Mouse (Mus musculus): Measurements from ENCODE around the gene Rbpjl.
A peak's percentile ranks its signal among the peaks of the same experiment; 100 is the strongest.

The Rbpjl gene

DNA sequence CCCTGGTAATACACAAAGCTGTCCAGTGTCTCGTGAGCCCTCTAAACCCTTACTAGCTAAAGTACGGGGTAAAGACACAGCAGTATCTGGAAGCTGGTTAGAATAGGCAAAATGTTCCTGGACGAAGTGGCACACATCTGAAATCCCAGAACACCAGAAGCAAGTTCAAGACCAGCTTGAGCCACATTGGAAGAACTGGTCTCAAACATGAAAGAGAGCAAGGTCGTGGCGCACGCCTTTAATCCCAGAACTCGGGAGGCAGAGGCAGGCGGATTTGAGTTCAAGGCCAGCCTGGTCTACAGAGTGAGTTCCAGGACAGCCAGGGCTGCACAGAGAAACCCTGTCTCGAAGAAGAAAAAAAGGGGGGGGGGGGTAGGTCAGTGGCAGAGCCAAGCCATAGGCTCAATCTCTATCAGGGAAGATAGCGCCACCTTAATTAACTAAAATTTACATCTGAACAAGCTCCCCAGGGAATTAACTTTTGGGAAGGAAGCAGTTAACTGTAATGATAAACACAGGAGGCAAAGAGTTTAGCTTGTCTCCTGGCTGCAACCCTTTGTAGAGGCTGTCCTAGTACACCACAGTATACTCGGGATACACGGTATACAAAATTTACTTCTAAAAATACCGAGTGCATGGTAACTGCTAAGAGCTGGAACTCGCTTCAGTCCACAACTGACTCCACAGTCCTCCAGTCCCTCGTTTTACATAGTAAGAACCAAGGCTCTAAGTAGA, 27.1 kb downstream of the Rbpjl start:
- DNase-seq (ENCODE audit: low spot score in 2 of 2) = no peak

DNA sequence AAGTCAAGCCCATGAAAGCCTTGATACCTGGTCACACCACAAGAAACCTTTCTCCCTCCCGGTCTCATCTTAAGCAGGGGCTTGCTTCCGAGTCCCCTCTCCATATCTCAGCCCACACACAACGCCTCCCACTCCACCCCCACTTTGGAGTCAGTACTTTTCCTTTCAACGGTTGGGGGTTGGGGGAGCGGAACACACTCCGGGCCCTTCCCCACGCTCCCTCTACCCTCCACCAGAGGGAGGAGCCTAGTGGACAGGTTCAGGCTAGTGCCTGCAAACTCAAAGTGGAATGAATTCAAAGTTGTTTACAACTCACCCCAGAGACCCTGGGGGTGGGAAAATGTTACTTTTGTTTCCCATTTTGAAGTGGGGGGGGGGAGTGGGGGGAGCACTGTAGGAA, 27.8 kb downstream of the Rbpjl start:
- DNase-seq (ENCODE audit: low spot score in 2 of 2) = no peak

DNA sequence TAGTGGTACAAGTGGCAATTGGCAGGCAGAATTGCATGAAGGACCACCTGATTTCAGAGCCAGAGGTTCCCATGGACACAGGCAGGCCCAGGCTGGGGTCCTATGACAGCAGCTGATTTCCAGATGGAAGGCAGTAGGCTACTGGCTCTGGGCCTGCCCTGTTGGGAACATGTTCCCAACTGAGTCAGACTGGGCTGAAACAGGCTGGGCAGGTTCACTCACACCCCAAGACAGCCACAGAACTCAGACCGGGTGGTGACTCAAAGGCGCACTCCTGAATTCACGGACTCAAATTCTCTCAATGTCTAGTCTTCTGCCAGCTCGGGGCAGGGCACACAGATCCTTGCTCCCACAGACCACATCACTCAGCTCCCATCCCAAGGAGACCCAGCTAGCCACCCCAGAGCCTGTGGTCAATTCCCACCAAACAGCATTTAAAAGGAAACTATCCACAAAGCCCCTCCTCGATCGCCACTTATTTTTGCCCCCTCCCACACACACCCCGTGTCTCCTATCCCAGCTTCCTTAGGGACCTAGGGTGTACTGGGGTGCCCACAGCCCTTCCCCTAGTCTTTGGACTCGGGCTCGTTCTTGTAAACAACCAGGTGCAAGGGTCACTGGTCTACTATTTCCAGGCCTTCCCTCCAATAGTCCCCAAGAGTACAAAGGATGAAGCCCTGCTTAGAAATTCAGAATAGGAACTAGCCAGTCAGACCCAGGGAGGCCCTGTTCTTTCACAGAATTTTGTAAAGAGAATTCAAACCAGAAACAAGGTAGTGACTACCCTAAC, 28.9 kb downstream of the Rbpjl start:
- DNase-seq (ENCODE audit: low spot score in 2 of 2) = peak in 1 of 2 experiments; percentile 80

DNA sequence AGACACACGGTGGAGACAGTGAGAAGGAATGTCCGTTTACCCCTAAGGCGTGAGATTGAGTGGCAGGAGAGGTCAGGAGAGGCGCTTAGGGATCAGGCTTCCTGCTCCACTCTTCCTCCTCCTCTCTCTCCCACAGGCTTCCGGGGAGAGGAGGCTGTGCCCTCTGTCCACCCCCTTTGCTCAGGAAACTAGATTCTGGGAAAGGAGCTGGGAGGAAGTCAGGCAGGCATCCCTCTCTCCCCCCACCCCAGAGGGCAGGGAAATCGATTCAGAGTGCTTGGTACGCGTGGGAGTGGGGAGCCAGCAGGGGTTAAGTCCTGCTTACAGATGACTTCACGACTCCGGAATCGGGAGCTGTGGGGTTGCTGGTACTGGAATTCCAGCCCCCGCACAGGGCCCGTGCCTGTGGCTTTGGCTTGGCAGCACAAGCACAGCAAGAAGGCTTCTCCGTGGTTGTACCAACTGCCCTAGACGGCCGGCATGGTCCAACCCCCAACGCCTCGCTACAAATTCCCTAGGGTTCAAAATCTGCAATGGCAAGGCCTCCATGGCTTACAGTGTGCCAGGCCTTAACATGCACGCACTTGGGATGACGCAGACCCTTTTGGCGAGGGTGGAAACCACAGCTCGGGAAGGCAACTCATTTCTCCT, 29.7 kb downstream of the Rbpjl start:
- DNase-seq (ENCODE audit: low spot score in 2 of 2) = peak in 1 of 2 experiments; percentile 55

DNA sequence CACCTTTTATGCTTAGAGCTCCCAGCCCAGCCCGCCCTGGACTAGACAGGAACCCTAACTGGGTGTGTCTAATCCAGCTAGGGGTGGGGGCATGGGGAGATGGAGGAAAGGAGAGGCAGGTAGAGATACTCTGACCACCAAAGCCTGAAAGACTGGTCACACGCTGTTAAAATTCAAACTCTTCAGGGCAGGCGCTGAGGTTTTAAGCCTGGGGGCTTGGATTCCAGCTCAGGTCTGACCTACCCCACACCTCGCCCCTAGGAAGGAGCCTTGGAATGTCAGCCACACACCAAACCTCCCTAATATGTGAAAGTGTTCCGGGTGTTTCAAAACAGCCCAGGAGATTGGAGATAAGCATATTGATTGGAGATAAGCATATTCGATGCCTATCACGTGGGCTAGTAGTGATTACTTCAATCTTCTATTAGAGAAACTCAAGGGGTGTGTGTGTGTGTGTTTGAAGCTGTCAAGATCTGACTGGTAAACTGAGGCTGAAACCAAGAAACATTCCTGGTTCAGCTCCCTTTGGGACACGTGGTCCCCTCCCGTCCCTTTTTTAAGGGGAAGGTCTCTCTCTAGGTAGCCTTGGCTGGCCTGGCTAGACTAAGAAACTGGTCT, 30.4 kb downstream of the Rbpjl start:
- DNase-seq (ENCODE audit: low spot score in 2 of 2) = no peak

DNA sequence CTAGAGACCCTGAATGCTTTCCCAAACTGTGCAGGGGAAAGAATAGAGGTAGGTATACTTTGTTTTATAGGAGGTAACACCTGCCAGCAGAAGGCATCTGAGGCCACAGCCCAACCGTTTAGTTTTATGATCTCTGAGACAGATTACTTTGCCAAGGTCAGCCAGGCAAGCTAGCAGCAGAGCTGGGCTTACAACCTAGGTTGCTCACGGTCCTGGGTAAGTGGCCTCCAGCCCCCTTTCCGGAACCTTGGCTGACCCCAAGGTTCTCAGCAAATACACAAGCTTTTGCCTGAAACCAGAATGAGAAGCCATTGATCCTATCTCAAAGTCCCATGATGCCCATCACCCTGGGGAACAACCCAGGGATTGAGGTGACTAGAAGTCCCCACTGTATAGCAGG, 31.7 kb downstream of the Rbpjl start:
- DNase-seq (ENCODE audit: low spot score in 2 of 2) = no peak

DNA sequence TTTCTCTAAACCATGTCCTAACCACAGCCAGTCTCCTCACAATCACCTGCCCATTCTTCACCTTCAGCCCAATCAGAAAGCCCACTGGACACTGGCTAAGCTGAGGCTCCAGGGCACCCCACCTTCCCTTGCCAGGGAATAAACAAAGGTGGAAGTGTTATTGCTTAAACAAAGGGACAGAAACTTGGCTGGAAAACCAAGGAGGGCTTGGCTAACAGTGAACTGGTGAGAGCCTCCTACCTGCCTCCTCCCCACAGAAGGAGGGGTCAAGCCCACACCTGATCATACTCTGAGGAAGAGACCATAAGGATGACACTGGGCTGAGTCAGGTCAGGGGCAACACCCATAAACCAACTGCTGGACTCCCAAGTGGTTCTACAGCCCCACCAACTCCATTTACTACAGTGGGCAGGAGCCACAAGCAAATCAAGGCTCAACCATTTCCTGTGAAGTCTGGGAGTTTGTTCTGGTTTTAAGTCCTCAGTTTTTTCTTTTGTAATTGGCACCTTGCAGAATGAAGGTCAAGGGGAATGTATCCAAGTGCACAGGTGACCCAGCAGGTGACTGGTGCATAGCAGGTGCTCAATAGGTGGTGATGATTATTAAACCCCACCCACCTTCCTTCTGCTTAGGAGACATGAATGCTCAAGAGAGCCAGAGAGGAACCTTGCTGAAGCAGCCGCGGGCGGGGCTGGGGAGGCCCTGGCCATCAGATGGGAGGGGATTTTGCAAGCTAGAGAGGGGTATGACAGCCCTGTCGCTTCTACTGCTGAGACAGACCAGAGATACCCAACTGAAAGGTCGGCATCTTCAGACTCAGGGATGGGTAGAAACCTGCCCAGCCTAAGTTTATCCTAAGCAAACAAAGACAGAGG, 32.5 kb downstream of the Rbpjl start:
- DNase-seq (ENCODE audit: low spot score in 2 of 2) = no peak

DNA sequence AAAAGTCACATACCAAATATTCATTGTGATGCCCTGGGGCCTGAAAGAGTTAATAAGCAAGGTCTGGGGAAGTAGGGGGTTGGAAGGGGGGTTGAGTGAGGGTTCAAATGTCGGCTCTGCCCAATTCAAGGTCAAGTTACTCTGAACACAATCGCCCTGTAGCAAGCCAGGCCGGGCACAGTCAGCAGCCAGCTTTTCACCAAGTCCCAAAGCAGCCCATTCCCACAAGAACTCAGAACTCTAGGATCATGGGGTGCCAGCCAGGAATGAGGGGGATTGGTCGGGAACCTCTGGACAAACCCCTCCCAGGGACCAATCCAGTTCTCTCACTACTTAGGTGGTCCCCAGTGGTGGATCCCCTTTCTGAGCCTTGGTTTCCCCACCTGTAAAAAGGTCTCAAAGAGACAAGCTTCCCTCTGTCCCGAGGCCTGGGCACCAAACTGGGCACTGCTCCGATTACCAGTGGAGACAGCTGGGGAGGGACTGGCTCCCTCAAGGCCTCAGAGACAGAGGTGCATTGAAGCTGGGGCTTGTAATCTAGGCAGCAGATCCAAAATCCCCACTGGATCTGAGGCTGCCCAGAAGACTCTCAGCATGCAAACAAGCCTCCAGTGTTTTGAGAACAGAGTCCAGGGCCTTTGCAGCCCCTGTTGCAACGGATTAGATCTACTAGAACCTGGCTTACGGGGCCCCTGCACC, 33.4 kb downstream of the Rbpjl start:
- DNase-seq (ENCODE audit: low spot score in 2 of 2) = no peak

DNA sequence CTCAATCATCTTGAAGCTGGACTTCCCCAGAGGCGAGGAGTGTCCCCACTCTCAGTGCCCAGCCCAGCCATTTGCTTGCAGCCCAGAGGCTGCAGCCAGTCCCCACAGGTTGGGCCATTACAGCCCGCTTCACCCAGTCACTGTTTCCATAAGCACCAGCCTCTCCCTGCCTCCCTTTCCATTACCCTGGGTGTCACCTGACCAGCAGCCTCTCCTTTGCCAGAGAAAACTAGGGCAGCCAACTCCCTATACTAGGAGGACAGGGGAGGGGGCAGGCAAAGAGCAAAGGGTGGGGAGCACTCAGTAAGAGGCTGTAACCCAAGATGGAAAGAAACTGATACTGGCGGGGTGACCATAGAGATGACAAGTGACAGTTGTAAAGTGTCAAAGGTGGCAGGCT, 34.0 kb downstream of the Rbpjl start:
- DNase-seq (ENCODE audit: low spot score in 2 of 2) = peak in 1 of 2 experiments; percentile 62

DNA sequence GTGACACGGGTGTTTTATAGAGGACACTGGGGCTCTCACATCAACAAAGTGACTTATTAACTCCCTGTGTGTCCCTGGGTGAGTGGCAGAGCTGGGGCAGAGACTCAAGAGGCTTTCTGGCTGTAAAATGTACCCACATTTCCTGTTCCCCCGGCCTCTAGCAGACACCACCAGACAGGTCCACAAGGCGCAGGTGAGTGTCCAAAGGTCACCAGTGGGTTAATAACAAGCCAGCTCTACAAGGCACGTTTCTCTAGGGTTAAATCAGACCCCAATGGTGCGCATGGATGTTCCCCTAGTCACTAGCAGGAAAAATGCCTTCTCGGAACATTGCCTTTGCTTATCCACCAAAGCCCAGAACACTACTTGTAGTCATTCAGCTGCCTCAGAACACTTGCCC, 34.8 kb downstream of the Rbpjl start:
- DNase-seq (ENCODE audit: low spot score in 2 of 2) = no peak

DNA sequence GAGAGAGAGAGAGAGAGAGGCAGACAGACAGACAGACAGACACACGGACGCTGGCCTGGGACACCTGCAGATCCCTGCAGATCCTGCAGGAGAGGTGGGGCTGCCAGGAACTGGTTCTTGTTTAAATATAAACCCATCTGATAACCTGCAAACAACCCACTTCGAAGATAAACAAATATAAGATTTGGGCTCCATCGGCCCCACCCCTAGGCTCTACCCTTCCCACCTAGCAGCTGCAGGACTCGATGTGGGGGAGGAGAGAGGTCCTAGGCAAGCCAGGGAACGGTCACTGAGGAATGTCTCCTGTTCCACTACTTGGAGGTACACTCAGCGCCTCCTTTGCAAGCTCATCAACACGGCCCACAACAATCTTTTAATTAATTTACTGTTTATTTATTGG, 35.3 kb downstream of the Rbpjl start:
- DNase-seq (ENCODE audit: low spot score in 2 of 2) = no peak

DNA sequence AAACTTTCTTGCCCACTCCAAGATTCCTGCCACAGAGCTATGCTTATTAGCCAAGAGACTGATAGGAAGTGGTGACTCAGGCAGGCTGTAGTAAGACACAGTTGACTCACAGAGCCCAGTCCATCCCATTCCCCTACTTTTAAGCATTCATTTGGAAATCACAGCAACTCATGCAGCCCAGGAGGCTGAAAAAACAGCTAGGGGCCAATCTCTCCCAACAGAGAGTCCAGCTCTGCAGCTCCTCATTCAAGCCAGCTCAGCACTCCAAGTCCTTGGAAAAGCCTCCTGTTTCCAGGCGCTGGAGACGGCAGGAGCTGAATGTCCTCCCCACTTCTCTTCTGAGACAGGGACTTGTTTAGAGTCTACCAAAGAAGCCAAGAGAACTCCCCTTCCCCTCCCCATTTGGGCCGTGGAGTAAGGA, 36.1 kb downstream of the Rbpjl start:
- DNase-seq (ENCODE audit: low spot score in 2 of 2) = no peak

DNA sequence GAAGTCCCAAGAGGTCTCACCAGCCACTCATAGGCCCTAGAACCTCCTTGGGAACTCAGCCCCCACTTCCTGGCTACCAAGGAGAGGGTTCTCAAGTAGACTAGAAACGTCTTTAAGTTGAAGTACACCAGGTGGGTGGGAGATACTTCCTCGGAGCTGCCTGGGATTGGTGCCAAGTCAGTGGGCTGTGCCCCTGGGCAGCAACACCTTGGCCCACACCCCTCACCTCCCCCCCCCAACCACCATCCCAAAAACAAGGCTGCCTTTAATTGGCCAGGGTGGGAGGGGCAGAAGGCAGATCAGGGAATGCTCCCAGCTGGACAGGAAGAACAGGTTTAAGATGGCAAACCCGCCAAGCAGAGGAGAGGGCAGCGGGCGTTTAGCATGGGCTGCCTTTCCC, 37.4 kb downstream of the Rbpjl start:
- DNase-seq (ENCODE audit: low spot score in 2 of 2) = no peak

DNA sequence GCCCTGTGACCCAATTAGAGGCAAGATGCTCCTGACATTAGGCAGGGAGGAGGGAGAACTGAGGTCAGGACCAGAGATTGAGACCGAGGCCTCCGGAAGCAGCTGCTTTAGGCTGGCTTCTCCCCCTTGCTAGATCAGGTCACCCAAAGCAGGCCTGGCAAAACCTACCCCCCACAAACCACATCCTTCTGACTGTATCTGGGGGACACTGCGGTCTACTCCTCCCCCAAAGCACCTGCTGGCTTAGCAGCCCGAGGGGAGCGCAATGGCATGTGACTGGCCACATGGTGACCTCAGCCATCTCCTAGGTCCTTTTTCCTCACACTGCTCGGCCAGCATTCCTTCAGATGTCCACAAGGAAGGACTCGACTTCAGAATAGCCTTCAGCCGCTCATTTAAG, 38.2 kb downstream of the Rbpjl start:
- DNase-seq (ENCODE audit: low spot score in 2 of 2) = no peak

DNA sequence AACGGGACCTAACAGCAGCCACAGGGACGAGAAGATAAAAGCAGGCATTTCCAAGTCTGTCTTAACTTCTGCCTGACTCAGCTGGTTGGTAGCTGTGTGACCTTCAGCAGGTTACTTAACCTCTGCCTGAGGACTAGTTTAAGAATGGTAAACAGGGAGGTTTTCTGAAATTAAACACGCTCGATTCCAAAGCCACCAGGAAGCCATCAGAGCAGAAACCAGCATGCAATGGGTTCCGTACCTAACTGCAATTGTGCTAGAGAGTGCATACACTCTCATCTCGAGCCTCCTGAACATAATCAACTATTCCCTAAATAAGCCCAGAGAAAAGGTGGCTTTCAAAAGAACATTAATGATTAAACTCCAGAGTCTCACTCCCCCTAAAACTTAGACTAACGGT, 38.8 kb downstream of the Rbpjl start:
- DNase-seq (ENCODE audit: low spot score in 2 of 2) = no peak

DNA sequence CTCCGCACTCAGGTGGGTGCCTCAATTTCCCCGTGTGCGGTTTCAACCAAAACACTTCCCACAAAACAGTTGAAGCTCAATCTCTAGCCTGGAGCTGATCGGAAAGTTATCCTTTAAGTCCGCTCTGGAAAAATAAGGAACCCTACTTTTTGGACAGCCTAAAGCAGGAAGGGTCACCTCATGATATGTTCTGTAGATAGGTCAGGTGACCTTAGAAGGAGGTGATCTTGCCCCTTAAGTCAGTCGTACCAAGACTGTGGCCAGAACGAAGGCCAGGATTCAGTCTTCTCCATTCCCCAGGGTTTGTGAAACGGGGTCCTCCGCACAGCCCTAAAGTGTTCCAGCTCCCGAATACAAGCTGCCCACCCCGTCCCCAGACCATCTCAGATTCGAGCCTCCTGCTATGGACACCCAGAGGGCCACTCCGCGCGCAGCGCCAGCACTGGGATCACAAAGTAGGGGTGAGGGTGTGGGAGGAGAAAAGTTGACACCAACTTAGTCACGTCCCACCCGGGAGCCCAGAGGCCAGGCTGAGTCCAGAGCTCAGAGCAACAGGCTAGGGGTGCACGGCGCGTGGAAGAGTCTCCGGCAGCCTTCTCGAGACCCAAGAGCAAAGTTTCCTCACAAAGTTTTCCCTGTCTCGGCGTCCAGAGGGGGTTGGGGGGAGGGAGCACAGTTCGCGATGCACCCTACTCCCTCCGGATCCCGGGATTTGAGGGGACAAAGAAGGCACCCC, 39.5 kb downstream of the Rbpjl start:
- no peak for DNase-seq (ENCODE audit: low spot score in 2 of 2)

DNA sequence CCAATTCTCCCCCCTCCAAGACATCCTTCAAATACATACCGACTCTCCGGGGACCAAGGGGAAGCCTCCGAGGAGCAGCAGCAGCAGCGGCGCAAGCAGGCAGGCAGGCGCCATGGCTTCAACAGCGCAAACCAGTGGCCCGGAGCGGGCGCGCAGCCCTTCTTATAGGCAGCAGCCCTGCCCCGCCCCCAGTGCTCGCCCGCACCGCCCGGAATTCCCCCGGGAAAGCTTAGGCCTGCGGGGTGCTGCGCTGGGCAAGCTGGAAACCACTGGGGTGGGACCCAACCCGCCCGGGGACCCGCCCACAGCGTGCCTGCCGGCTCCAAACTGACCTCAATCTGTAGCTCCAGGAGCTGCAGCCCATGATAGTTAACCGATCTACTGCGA, 40.1 kb downstream of the Rbpjl start:
- peak; percentile 86 to 91 for DNase-seq (ENCODE audit: low spot score in 2 of 2)

DNA sequence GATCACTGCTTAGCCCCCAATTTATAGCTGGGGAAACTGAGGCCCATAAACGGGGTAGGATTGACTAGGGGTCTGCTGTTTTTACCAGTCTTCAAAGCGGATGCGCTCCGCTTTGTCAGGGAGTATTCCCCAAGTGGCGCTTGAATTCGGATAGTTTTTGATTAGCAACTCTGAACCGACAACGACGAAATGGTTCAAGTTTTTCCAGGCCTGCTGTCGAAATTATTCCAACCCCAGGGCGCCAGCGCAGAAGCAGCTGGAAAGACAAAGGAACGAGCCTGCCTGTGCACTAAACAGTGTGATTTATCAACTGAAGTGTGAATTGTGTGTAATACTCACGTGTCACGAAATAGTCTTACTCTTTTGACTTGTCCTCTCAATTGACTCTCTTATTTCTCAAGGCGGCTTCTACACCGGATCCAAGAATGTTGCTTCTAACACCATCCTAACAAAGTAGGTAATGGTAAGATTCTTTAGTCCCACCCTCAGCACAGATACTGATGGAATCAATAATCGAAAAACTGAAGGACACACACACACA, 40.6 kb downstream of the Rbpjl start, which contains the start of gene Sdc4:
TSS of gene Sdc4 (minus strand) at position 428 of the 541 bp plus-strand sequence.
- no peak for DNase-seq (ENCODE audit: low spot score in 2 of 2)

DNA sequence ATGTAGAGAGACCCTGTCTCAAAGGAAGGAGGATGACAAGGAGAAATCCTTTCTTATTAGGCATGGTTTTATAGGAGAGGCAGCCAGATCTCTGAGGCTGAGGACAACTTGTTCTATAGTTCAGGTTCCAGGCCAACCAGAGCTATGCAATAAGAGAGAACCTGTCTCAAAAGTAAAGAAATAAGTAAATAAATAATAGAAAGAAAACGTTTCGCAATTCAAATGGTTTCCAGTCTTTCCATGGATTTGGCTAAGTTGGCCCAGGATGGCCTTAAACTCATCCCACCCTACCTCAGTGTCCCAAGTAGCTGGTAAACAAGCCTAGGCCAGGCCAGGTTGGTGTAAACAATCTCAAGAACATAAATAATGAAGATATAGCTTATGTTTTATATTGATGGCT, 41.8 kb downstream of the Rbpjl start:
- DNase-seq (ENCODE audit: low spot score in 2 of 2) = no peak
